Mouse (Mus musculus) embryonic stem cell, embryonic (primary cell): ENCODE data around the gene Aebp1.

Experiments used
- CTCF ChIA-PET, 4 experiments: fragments of 300-600 bp in 2 of 4; fragments of 350-600 bp in 2 of 4; sonication (Branson Sonifier 250); formaldehyde crosslinking; loops; one replicate each; lab custom pipeline; 2022; ENCODE audit warnings: inconsistent platforms in 2 of 4; lab: Charles Lee
- POLR2A ChIA-PET, 4 experiments: fragments of 300-600 bp in 2 of 4; fragments of 350-600 bp in 2 of 4; sonication (Branson Sonifier 250); formaldehyde crosslinking; loops; one replicate each; lab custom pipeline; 2022; ENCODE audit warnings: antibody characterized with exemption in 4 of 4, inconsistent platforms in 1 of 4; lab: Charles Lee

Aebp1 gene

GRCm38 (mm10) chr11:5898531-5898930 lies 36.8 kb downstream of the Aebp1 start, which contains the start of gene Myl7:
Gene Myl7 (minus strand): TSS chr11:5898782.
- ChIA-PET CTCF (interaction anchor here (0.6 to 5.5 kb wide), 13 partner anchors 8 to 198 kb away, joined by 3 to 51 read pairs (median 11); partner anchors contain the start of gene Pold2 (in 1 of the 4)), POLR2A (interaction anchor here in 2 of 4 experiments (0.6 to 3.4 kb wide), 14 partner anchors 8 to 575 kb away, joined by 3 to 20 read pairs (median 6); partner anchors contain the start of genes Dbnl (in 1 of the 2), Pold2 (in 1 of the 2) and Ykt6 (in 1 of the 2))

GRCm38 (mm10) chr11:5899286-5899685 lies 37.5 kb downstream of the Aebp1 start:
- CTCF ChIA-PET: interaction anchor here in 2 of 4 experiments (1.2 to 5.5 kb wide), 4 partner anchors 10 to 54 kb away, joined by 3 to 48 read pairs (median 10); partner anchors contain the start of gene Pold2 (in 1 of the 2)
- POLR2A ChIA-PET: interaction anchor here in 1 of 4 experiments (0.7 to 3.4 kb wide), 2 partner anchors 14 to 20 kb away, joined by 3 to 20 read pairs; partner anchors contain the start of gene Pold2

- ChIA-PET CTCF (interaction anchor here in 2 of 4 experiments (1.2 to 4.3 kb wide), 3 partner anchors 15 to 54 kb away, joined by 3 to 26 read pairs (median 8); partner anchors contain the start of gene Ykt6 (in 1 of the 2)), POLR2A (interaction anchor here in 2 of 4 experiments (0.8 to 1.8 kb wide), 6 partner anchors 9 to 140 kb away, joined by 3 to 5 read pairs (median 4); partner anchors contain the start of gene Pold2 (in 1 of the 2))
These were observed 39.6 kb downstream of the Aebp1 start for GRCm38 (mm10) chr11:5901320-5901719.

GRCm38 (mm10) chr11:5901950-5902349 lies 40.2 kb downstream of the Aebp1 start:
- CTCF ChIA-PET: interaction anchor here in 2 of 4 experiments (2.4 to 4.3 kb wide), 2 partner anchors 15 kb away, joined by 8 to 26 read pairs; no protein-coding TSS in a partner anchor

GRCm38 (mm10) chr11:5902390-5902789 lies 40.6 kb downstream of the Aebp1 start:
- ChIA-PET CTCF (interaction anchor here (0.6 to 4.3 kb wide), 5 partner anchors 11 to 164 kb away, joined by 4 to 26 read pairs (median 5); no protein-coding TSS in a partner anchor), POLR2A (interaction anchor here in 3 of 4 experiments (0.6 to 1.2 kb wide), 6 partner anchors 13 to 803 kb away, joined by 3 to 5 read pairs (median 3); partner anchors contain the start of genes Dbnl (in 1 of the 3), Ewsr1 (in 1 of the 3), Pold2 (in 1 of the 3) and Rhbdd3 (in 1 of the 3))

More at GRCm38 (mm10) chr11:5901950-5902349, 40.2 kb downstream of the Aebp1 start:
- POLR2A ChIA-PET: interaction anchor here in 2 of 4 experiments (0.6 to 1.8 kb wide), 5 partner anchors 16 to 622 kb away, joined by 3 to 5 read pairs (median 3); partner anchors contain the start of gene Pold2 (in 1 of the 2)

GRCm38 (mm10) chr11:5903844-5904243 lies 42.1 kb downstream of the Aebp1 start:
- ChIA-PET POLR2A (interaction anchor here in 3 of 4 experiments (0.7 to 1.7 kb wide), 10 partner anchors 17 to 142 kb away, joined by 3 to 6 read pairs (median 3); partner anchors contain the start of genes Gck (in 1 of the 3) and Urgcp (in 1 of the 3)), CTCF (interaction anchor here (0.5 to 4.3 kb wide), 6 partner anchors 10 to 753 kb away, joined by 3 to 26 read pairs (median 4); partner anchors contain the start of gene Ykt6 (in 1 of the 4))

- CTCF ChIA-PET: interaction anchor here in 3 of 4 experiments (0.5 to 4.3 kb wide), 5 partner anchors 11 to 753 kb away, joined by 3 to 26 read pairs (median 4); partner anchors contain the start of gene Ykt6 (in 1 of the 3)
- POLR2A ChIA-PET: interaction anchor here in 3 of 4 experiments (0.7 to 1.7 kb wide), 9 partner anchors 17 to 142 kb away, joined by 3 to 4 read pairs (median 3); partner anchors contain the start of genes Gck (in 1 of the 3) and Urgcp (in 1 of the 3)
These were observed 42.6 kb downstream of the Aebp1 start for GRCm38 (mm10) chr11:5904357-5904756.

GRCm38 (mm10) chr11:5904871-5905270 lies 43.1 kb downstream of the Aebp1 start:
- ChIA-PET CTCF (interaction anchor here in 1 of 4 experiments (0.7 to 1.4 kb wide), 4 partner anchors 18 to 50 kb away, joined by 3 to 4 read pairs (median 4); partner anchors contain the start of gene Ykt6), POLR2A (interaction anchor here in 3 of 4 experiments (1.0 to 2.4 kb wide), 7 partner anchors 8 to 45 kb away, joined by 3 to 16 read pairs (median 3); partner anchors contain the start of genes Gck (in 1 of the 3) and Myl7 (in 1 of the 3))

- ChIA-PET POLR2A (interaction anchor here in 3 of 4 experiments (0.6 to 2.4 kb wide), 10 partner anchors 9 to 733 kb away, joined by 3 to 16 read pairs (median 3); partner anchors contain the start of genes Ddx56 (in 1 of the 3) and Myl7 (in 1 of the 3)), CTCF (interaction anchor here (0.5 to 3.6 kb wide), 9 partner anchors 8 to 615 kb away, joined by 3 to 14 read pairs (median 5); partner anchors contain the start of gene Myl7 (in 1 of the 4))
These were observed 44.2 kb downstream of the Aebp1 start for GRCm38 (mm10) chr11:5905778-5906518.

- ChIA-PET CTCF (interaction anchor here (0.5 to 3.6 kb wide), 10 partner anchors 10 to 991 kb away, joined by 3 to 14 read pairs (median 4); partner anchors contain the start of genes Gck (in 1 of the 4) and Myl7 (in 1 of the 4)), POLR2A (interaction anchor here in 3 of 4 experiments (0.6 to 2.4 kb wide), 10 partner anchors 10 to 735 kb away, joined by 3 to 16 read pairs (median 3); partner anchors contain the start of gene Myl7 (in 1 of the 3))
These were observed 45.3 kb downstream of the Aebp1 start for GRCm38 (mm10) chr11:5907096-5907495.

GRCm38 (mm10) chr11:5908642-5909041 lies 46.9 kb downstream of the Aebp1 start:
- ChIA-PET CTCF (interaction anchor here in 2 of 4 experiments (0.6 to 3.6 kb wide), 5 partner anchors 22 to 720 kb away, joined by 3 to 14 read pairs (median 11); no protein-coding TSS in a partner anchor), POLR2A (interaction anchor here in 2 of 4 experiments (1.0 to 1.1 kb wide), 2 partner anchors 11 kb away, joined by 3 to 4 read pairs; no protein-coding TSS in a partner anchor)

- ChIA-PET POLR2A (interaction anchor here in 2 of 4 experiments (0.5 to 1.6 kb wide), 3 partner anchors 13 to 435 kb away, joined by 3 to 4 read pairs (median 3); no protein-coding TSS in a partner anchor), CTCF (interaction anchor here (0.6 to 2.5 kb wide), 25 partner anchors 10 to 275 kb away, joined by 3 to 15 read pairs (median 3); no protein-coding TSS in a partner anchor)
These were observed 50.9 kb downstream of the Aebp1 start for GRCm38 (mm10) chr11:5912635-5913034.

GRCm38 (mm10) chr11:5913256-5913655 lies 51.5 kb downstream of the Aebp1 start:
- ChIA-PET POLR2A (interaction anchor here in 2 of 4 experiments (0.5 to 1.6 kb wide), 4 partner anchors 14 to 436 kb away, joined by 3 to 4 read pairs (median 4); no protein-coding TSS in a partner anchor), CTCF (interaction anchor here (0.6 to 2.5 kb wide), 24 partner anchors 10 to 275 kb away, joined by 3 to 15 read pairs (median 3); no protein-coding TSS in a partner anchor)

GRCm38 (mm10) chr11:5913936-5914335 lies 52.2 kb downstream of the Aebp1 start:
- POLR2A ChIA-PET: interaction anchor here in 2 of 4 experiments (0.6 to 1.6 kb wide), 2 partner anchors 16 to 19 kb away, joined by 4 read pairs; no protein-coding TSS in a partner anchor
- CTCF ChIA-PET: interaction anchor here (0.6 to 2.5 kb wide), 10 partner anchors 16 to 111 kb away, joined by 3 to 15 read pairs (median 8); no protein-coding TSS in a partner anchor

- POLR2A ChIA-PET: interaction anchor here in 2 of 4 experiments (0.8 to 1.1 kb wide), 2 partner anchors 12 to 35 kb away, joined by 3 read pairs; no protein-coding TSS in a partner anchor
- CTCF ChIA-PET: interaction anchor here in 3 of 4 experiments (0.6 to 2.4 kb wide), 4 partner anchors 29 to 1053 kb away, joined by 4 to 14 read pairs (median 8); no protein-coding TSS in a partner anchor
These were observed 53.2 kb downstream of the Aebp1 start for GRCm38 (mm10) chr11:5914940-5915339.
